Mouse (Mus musculus) heart, embryonic 15.5 days (tissue): ENCODE data around the gene Rhbg. TPM values are rescaled to one million over a fixed set of nuclear protein-coding genes. Genes with fewer than 3 reads are reported as not detected.

Experiments used
- ATAC-seq: fragments of 200-750 bp; cut with Nextera tagmentation; replicated peaks from 2 replicates; pipeline ENCODE4 v1.8.0; 2017; ENCODE audit warnings: low read depth, moderate TSS enrichment; ENCODE audit not compliant: insufficient number of reproducible peaks, insufficient read depth, low FRiP score
- H3K27ac ChIP-seq: fragments of 300-500 bp; sonication (generic); 2 replicates; pipeline ENCODE4 v1.5.1; 2015; ENCODE audit warnings: mild to moderate bottlenecking, inconsistent platforms
- H3K27me3 ChIP-seq: fragments of 300-500 bp; sonication (generic); 2 replicates; pipeline ENCODE4 v1.6.1; 2015; ENCODE audit warnings: inconsistent platforms
- H3K36me3 ChIP-seq: fragments of 300-500 bp; sonication (generic); 2 replicates; pipeline ENCODE4 v1.6.1; 2015; ENCODE audit warnings: mild to moderate bottlenecking, inconsistent platforms
- H3K4me1 ChIP-seq: fragments of 300-500 bp; sonication (generic); replicated peaks from 2 replicates; pipeline ENCODE4 v1.6.1; 2015; ENCODE audit warnings: inconsistent platforms
- H3K4me2 ChIP-seq: fragments of 300-500 bp; sonication (generic); 2 replicates; pipeline ENCODE4 v1.6.1; 2015; ENCODE audit warnings: inconsistent platforms, mild to moderate bottlenecking, moderate library complexity
- H3K4me3 ChIP-seq: fragments of 300-500 bp; sonication (generic); 2 replicates; pipeline ENCODE4 v1.5.1; 2015; ENCODE audit warnings: mild to moderate bottlenecking, inconsistent platforms
- H3K9ac ChIP-seq: fragments of 300-500 bp; sonication (generic); 2 replicates; pipeline ENCODE4 v1.6.1; 2015; ENCODE audit warnings: mild to moderate bottlenecking, inconsistent platforms
- H3K9me3 ChIP-seq: fragments of 300-500 bp; sonication (generic); replicated peaks from 2 replicates; pipeline ENCODE4 v1.6.1; 2016; ENCODE audit warnings: inconsistent platforms
- WGBS: fragments of 180-500 bp; shearing (Covaris S2); methylation state at CpG from one replicate; pipeline ENCODE4 v1.1.7; 2015; ENCODE audit warnings: mixed read lengths; 5-methylcytosine and 5-hydroxymethylcytosine counted together
- polyA plus RNA-seq: library from polyadenylated mRNA; unstranded; fragments of >200 nt; fragmentation: Nextera tagmentation; extraction: Ambion mirVana; gene quantifications from 2 replicates; pipeline ENCODE4 v1.2.1, GENCODE M21; 2015

Gene Rhbg
- polyA plus RNA-seq, 1 experiment from 2014 or later: 0.13 TPM

- 33% methylated on average over 6 of the region's 6 CpGs for WGBS
- no peaks in the 10 kb centered on the region for H3K9me3 ChIP-seq
- H3K9ac ChIP-seq: no peak overlapping the region
- H3K27ac ChIP-seq: no peak overlapping the region
- ATAC-seq: no peak
- no peaks in the 10 kb centered on the region for H3K36me3 ChIP-seq
- H3K4me2 ChIP-seq: no peak overlapping the region
- H3K4me3 ChIP-seq: no peak overlapping the region
- H3K4me1 ChIP-seq: peaks cover 7% of the 10 kb centered on the region
- H3K27me3 ChIP-seq: peaks cover 92% of the 10 kb centered on the region
Observed at GRCm38 (mm10) chr3:88237161-88237555, 17.4 kb downstream of the Rhbg start.

GRCm38 (mm10) chr3:88235616-88236015 is 18.9 kb downstream of the Rhbg start:
- Histone ChIP-seq H3K9ac (no peak overlapping the region), H3K27me3 (peaks cover 92% of the 10 kb centered on the region), H3K4me2 (no peak overlapping the region), H3K27ac (no peak overlapping the region), H3K4me1 (0 out of 2 replicates have a peak, but pooled peaks cover 2% of the 10 kb centered on the region), H3K9me3 (no peaks in the 10 kb centered on the region), H3K36me3 (no peaks in the 10 kb centered on the region), H3K4me3 (no peak overlapping the region)
- WGBS: 56% methylated on average over 2 of the region's 2 CpGs
- ATAC-seq: no peak

GRCm38 (mm10) chr3:88235216-88235615 is 19.3 kb downstream of the Rhbg start:
- no peak for ATAC-seq
- Histone ChIP-seq H3K27me3 (peaks cover 92% of the 10 kb centered on the region), H3K4me3 (no peak overlapping the region), H3K27ac (no peak overlapping the region), H3K4me1 (0 out of 2 replicates have a peak, but pooled peaks cover 2% of the 10 kb centered on the region), H3K9ac (no peak overlapping the region), H3K4me2 (no peak overlapping the region), H3K36me3 (no peaks in the 10 kb centered on the region), H3K9me3 (no peaks in the 10 kb centered on the region)
- WGBS: 13% methylated on average over 3 of the region's 3 CpGs

GRCm38 (mm10) chr3:88234041-88234440 is 20.5 kb downstream of the Rhbg start:
- H3K4me3 ChIP-seq: no peak overlapping the region
- H3K4me2 ChIP-seq: no peak overlapping the region
- 0 out of 2 replicates have a peak, but pooled peaks cover 2% of the 10 kb centered on the region for H3K4me1 ChIP-seq
- H3K9ac ChIP-seq: no peak overlapping the region
- H3K27me3 ChIP-seq: peaks cover 92% of the 10 kb centered on the region
- H3K9me3 ChIP-seq: no peaks in the 10 kb centered on the region
- no peaks in the 10 kb centered on the region for H3K36me3 ChIP-seq
- 57% methylated on average over 8 of the region's 8 CpGs for WGBS
- no peak for ATAC-seq
- no peak overlapping the region for H3K27ac ChIP-seq

GRCm38 (mm10) chr3:88232851-88233649 is 21.5 kb downstream of the Rhbg start:
- ATAC-seq: no peak
- Histone ChIP-seq H3K36me3 (no peaks in the 10 kb centered on the region), H3K4me3 (no peak overlapping the region), H3K9ac (no peak overlapping the region), H3K4me1 (0 out of 2 replicates have a peak, but pooled peaks cover 2% of the 10 kb centered on the region), H3K27me3 (peaks cover 92% of the 10 kb centered on the region), H3K9me3 (no peaks in the 10 kb centered on the region), H3K27ac (no peak overlapping the region), H3K4me2 (no peak overlapping the region)
- 30% methylated on average over 7 of the region's 7 CpGs for WGBS

GRCm38 (mm10) chr3:88232301-88232702 is 22.2 kb downstream of the Rhbg start:
- H3K9me3 ChIP-seq: no peaks in the 10 kb centered on the region
- 50% methylated on average over 7 of the region's 7 CpGs for WGBS
- no peaks in the 10 kb centered on the region for H3K36me3 ChIP-seq
- H3K27me3 ChIP-seq: peaks cover 88% of the 10 kb centered on the region
- H3K27ac ChIP-seq: no peak overlapping the region
- no peak overlapping the region for H3K4me2 ChIP-seq
- ATAC-seq: no peak
- no peak overlapping the region for H3K9ac ChIP-seq
- 0 out of 2 replicates have a peak, but pooled peaks cover 2% of the 10 kb centered on the region for H3K4me1 ChIP-seq
- no peak overlapping the region for H3K4me3 ChIP-seq

GRCm38 (mm10) chr3:88231061-88231641 is 23.4 kb downstream of the Rhbg start:
- Histone ChIP-seq H3K9me3 (no peaks in the 10 kb centered on the region), H3K4me2 (no peak overlapping the region), H3K4me3 (no peak overlapping the region), H3K27ac (no peak overlapping the region), H3K36me3 (no peaks in the 10 kb centered on the region), H3K4me1 (0 out of 2 replicates have a peak, but pooled peaks cover 2% of the 10 kb centered on the region), H3K27me3 (peaks cover 83% of the 10 kb centered on the region), H3K9ac (no peak overlapping the region)
- no peak for ATAC-seq
- 42% methylated on average over 1 of the region's 1 CpGs for WGBS

- Histone ChIP-seq H3K4me3 (no peak overlapping the region), H3K9me3 (no peaks in the 10 kb centered on the region), H3K4me1 (0 out of 2 replicates have a peak, but pooled peaks cover 2% of the 10 kb centered on the region), H3K27ac (no peak overlapping the region), H3K9ac (no peak overlapping the region), H3K36me3 (no peaks in the 10 kb centered on the region), H3K27me3 (peaks cover 85% of the 10 kb centered on the region), H3K4me2 (no peak overlapping the region)
- no peak for ATAC-seq
- WGBS: 42% methylated on average over 17 of the region's 17 CpGs
Observed at GRCm38 (mm10) chr3:88230262-88231047, 24.1 kb downstream of the Rhbg start.

GRCm38 (mm10) chr3:88229526-88229925 is 25.0 kb downstream of the Rhbg start:
- no peaks in the 10 kb centered on the region for H3K9me3 ChIP-seq
- no peak overlapping the region for H3K4me3 ChIP-seq
- no peaks in the 10 kb centered on the region for H3K36me3 ChIP-seq
- H3K27ac ChIP-seq: no peak overlapping the region
- H3K4me2 ChIP-seq: no peak overlapping the region
- H3K27me3 ChIP-seq: peaks cover 85% of the 10 kb centered on the region
- no peak overlapping the region for H3K9ac ChIP-seq
- H3K4me1 ChIP-seq: 0 out of 2 replicates have a peak, but pooled peaks cover 2% of the 10 kb centered on the region
- WGBS: 68% methylated on average over 6 of the region's 6 CpGs
- ATAC-seq: no peak

- Histone ChIP-seq H3K4me2 (no peak overlapping the region), H3K4me3 (no peak overlapping the region), H3K27me3 (peaks cover 87% of the 10 kb centered on the region), H3K36me3 (no peaks in the 10 kb centered on the region), H3K4me1 (0 out of 2 replicates have a peak, but pooled peaks cover 2% of the 10 kb centered on the region), H3K27ac (no peak overlapping the region), H3K9ac (no peak overlapping the region), H3K9me3 (no peaks in the 10 kb centered on the region)
- WGBS: 51% methylated on average over 4 of the region's 4 CpGs
- ATAC-seq: no peak
Observed at GRCm38 (mm10) chr3:88228906-88229305, 25.6 kb downstream of the Rhbg start.

GRCm38 (mm10) chr3:88227976-88228375 is 26.5 kb downstream of the Rhbg start:
- Histone ChIP-seq H3K9ac (no peak overlapping the region), H3K27ac (no peak overlapping the region), H3K4me2 (no peak overlapping the region), H3K27me3 (peaks cover 86% of the 10 kb centered on the region), H3K36me3 (no peaks in the 10 kb centered on the region), H3K9me3 (no peaks in the 10 kb centered on the region), H3K4me1 (0 out of 2 replicates have a peak, but pooled peaks cover 2% of the 10 kb centered on the region), H3K4me3 (no peak overlapping the region)
- WGBS: 53% methylated on average over 6 of the region's 6 CpGs
- no peak for ATAC-seq
